10 mouse cellular contexts compared by ENCODE assay signal in the genomic region with DNA sequence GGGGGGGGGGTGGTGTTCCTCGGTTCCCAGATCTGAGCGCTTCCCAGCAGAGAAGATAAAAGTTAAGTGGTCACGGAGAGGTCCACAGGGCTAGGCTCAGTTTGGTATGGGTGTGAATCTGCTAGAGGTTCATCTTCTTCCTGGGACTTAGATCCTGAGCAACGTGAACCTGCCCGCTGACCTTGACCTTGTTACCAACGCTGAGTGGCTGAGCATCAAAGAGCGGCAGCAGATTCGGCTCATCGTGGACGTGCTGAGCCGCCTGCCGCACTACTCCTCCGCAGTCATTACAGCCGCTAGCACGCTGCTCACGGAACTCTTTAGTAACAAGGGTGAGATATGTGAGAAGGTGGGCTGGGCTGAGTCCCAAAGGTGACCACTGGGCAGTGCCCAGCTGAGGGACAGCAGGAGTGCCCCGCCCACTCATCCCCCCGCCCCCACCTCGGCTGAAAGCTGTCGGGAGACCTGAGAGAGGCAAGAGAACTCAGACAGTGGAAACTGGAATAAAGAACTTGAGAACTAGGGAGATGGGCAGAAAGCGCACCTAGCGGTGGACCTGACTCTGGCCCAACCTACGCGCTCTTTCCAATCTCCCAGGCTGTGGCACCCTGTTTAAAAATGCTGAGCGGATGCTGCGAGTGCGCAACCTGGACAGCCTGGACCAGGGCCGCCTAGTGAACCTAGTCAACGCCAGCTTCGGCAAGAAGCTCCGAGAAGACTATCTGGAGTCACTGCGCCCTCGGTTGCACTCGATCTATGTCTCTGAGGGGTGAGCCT. TPM values are rescaled to one million over a fixed set of nuclear protein-coding genes. Genes with fewer than 3 reads are reported as not detected.
A peak's percentile ranks its signal among the peaks of the same experiment; 100 is the strongest.
DNase-seq lines count a peak whose midpoint lies in the region; ATAC-seq lines count a peak whose summit lies in the region.
"Had no signal": no experiment of that assay in that cellular context is flagged by ENCODE, and none has a peak within 500 bp of the region (broad histone marks: within the 10 kb centered on the region; RNA-seq: fewer than 3 reads in every experiment).

No protein-coding gene starts in this region.

- ATAC-seq in kidney, embryonic 14.5 days (ENCODE audit: low FRiP score, low TSS enrichment) = no peak
- no peak for ATAC-seq in hindbrain, embryonic 12.5 days (ENCODE audit: low FRiP score)
- no peak for ATAC-seq in liver, embryonic 16.5 days (ENCODE audit: low read depth)

- H3K4me2 ChIP-seq in kidney, embryonic 14.5 days (replicated peaks; ENCODE audit: low read depth, low read length) = peak overlapping the region; percentile 13
- H3K4me2 ChIP-seq in hindbrain, embryonic 12.5 days (replicated peaks) = peak overlapping the region; percentile 15; the same call in 1 of the 2 replicates
- peak overlapping the region; percentile 80 for H3K4me2 ChIP-seq in liver, embryonic 16.5 days (ENCODE audit: low read depth, low read length)
- H3K4me2 ChIP-seq: neural tube, embryonic 12.5 days had no signal

- no peak for DNase-seq in kidney, postnatal 25 days
- peak; percentile 8 for DNase-seq in brain, adult 2 months (ENCODE audit: low read depth, low spot score)
- no peak for DNase-seq in frontal cortex, postnatal 25 days (ENCODE audit: low spot score in 2 of 2)
- DNase-seq in frontal cortex, postnatal 10 days (ENCODE audit: low spot score in 2 of 2) = no peak
- no peak for DNase-seq in lung, postnatal 14 days
- DNase-seq: kidney, postnatal 10 days had no signal

- WGBS in kidney, embryonic 14.5 days = 10% methylated on average over 34 of the region's 34 CpGs
- WGBS in hindbrain, embryonic 12.5 days = 16% methylated on average over 34 of the region's 34 CpGs
- WGBS in liver, embryonic 16.5 days (ENCODE audit: insufficient replicate concordance) = 21% methylated on average over 34 of the region's 34 CpGs

- peaks cover under 1% of the 10 kb centered on the region for H3K36me3 ChIP-seq in kidney, embryonic 14.5 days (ENCODE audit: control insufficient read depth, insufficient read depth, low read length)
- no peaks in the 10 kb centered on the region for H3K36me3 ChIP-seq in hindbrain, embryonic 12.5 days
- H3K36me3 ChIP-seq in liver, embryonic 16.5 days (ENCODE audit: control insufficient read depth, insufficient read depth) = no peaks in the 10 kb centered on the region

- peak overlapping the region; percentile 9 for H3K4me3 ChIP-seq in kidney, embryonic 14.5 days (ENCODE audit: low read length)
- 0 out of 2 replicates have a peak overlapping the region, but pooled peaks have one; percentile 7 for H3K4me3 ChIP-seq in hindbrain, embryonic 12.5 days
- H3K4me3 ChIP-seq in liver, embryonic 16.5 days (ENCODE audit: low read depth, low read length) = peak overlapping the region; percentile 65
- H3K4me3 ChIP-seq: neural tube, embryonic 12.5 days had no signal

- no peaks in the 10 kb centered on the region for H3K9me3 ChIP-seq in kidney, embryonic 14.5 days (ENCODE audit: control insufficient read depth, low read length)
- no peaks in the 10 kb centered on the region for H3K9me3 ChIP-seq in hindbrain, embryonic 12.5 days (replicated peaks)
- H3K9me3 ChIP-seq in liver, embryonic 16.5 days (replicated peaks; ENCODE audit: control insufficient read depth, low read length) = no peaks in the 10 kb centered on the region
- H3K9me3 ChIP-seq: neural tube, embryonic 12.5 days had no signal

- H3K27ac ChIP-seq in kidney, embryonic 14.5 days (ENCODE audit: low read depth, low read length) = no peak overlapping the region
- H3K27ac ChIP-seq in hindbrain, embryonic 12.5 days = no peak overlapping the region
- no peak overlapping the region for H3K27ac ChIP-seq in liver, embryonic 16.5 days (ENCODE audit: low read length)
- H3K27ac ChIP-seq: neural tube, embryonic 12.5 days had no signal

- peaks cover 9% of the 10 kb centered on the region for H3K4me1 ChIP-seq in kidney, embryonic 14.5 days (ENCODE audit: control insufficient read depth, insufficient read depth, low read length)
- H3K4me1 ChIP-seq in hindbrain, embryonic 12.5 days = peaks cover 19% of the 10 kb centered on the region
- H3K4me1 ChIP-seq in liver, embryonic 16.5 days (ENCODE audit: control insufficient read depth, low read depth, low read length) = peaks cover 24% of the 10 kb centered on the region

- peak overlapping the region; percentile 18; the same call in 1 of the 2 replicates for H3K9ac ChIP-seq in kidney, embryonic 14.5 days (ENCODE audit: low read depth, low read length)
- H3K9ac ChIP-seq in hindbrain, embryonic 12.5 days = no peak overlapping the region
- no peak overlapping the region for H3K9ac ChIP-seq in liver, embryonic 16.5 days (ENCODE audit: low read depth, low read length)
- H3K9ac ChIP-seq: neural tube, embryonic 12.5 days had no signal

- H3K27me3 ChIP-seq in kidney, embryonic 14.5 days (ENCODE audit: control insufficient read depth, insufficient read depth, low read length) = peaks cover 53% of the 10 kb centered on the region
- H3K27me3 ChIP-seq in hindbrain, embryonic 12.5 days = peaks cover 75% of the 10 kb centered on the region
- H3K27me3 ChIP-seq in liver, embryonic 16.5 days (ENCODE audit: control insufficient read depth, insufficient read depth, low read depth, low read length) = peaks cover 43% of the 10 kb centered on the region

RNA-seq across cellular contexts. Expression of gene Nags, which starts 2.1 kb away (rescaled TPM):
- 0.09 TPM in 1 of 2 replicates, not detected in the other for polyA plus RNA-seq in kidney, embryonic 14.5 days (2014; fragmentation: Nextera tagmentation; extraction: Ambion mirVana)
- polyA plus RNA-seq in hindbrain, embryonic 12.5 days (2016; fragmentation: Nextera tagmentation; extraction: Ambion mirVana) = 0.14 TPM in 1 of 2 replicates, not detected in the other
- 19.0 and 19.2 TPM in 2 replicates for polyA plus RNA-seq in liver, embryonic 16.5 days (2015; fragmentation: Nextera tagmentation; extraction: Ambion mirVana)
- polyA plus RNA-seq: neural tube, embryonic 12.5 days had no signal

RNA-seq across cellular contexts. Expression of gene Tmem101, which starts 8.8 kb away (rescaled TPM):
- 26.5 and 28.2 TPM in 2 replicates for polyA plus RNA-seq in kidney, embryonic 14.5 days (2014; fragmentation: Nextera tagmentation; extraction: Ambion mirVana)
- polyA plus RNA-seq in hindbrain, embryonic 12.5 days (2016; fragmentation: Nextera tagmentation; extraction: Ambion mirVana) = 37.9 and 40.4 TPM in 2 replicates
- 9.0 and 9.9 TPM in 2 replicates for polyA plus RNA-seq in liver, embryonic 16.5 days (2015; fragmentation: Nextera tagmentation; extraction: Ambion mirVana)

RNA-seq across cellular contexts. Expression of gene Lsm12, which starts 37.7 kb away (rescaled TPM):
- 93.9 and 106 TPM in 2 replicates for polyA plus RNA-seq in kidney, embryonic 14.5 days (2014; fragmentation: Nextera tagmentation; extraction: Ambion mirVana)
- polyA plus RNA-seq in hindbrain, embryonic 12.5 days (2016; fragmentation: Nextera tagmentation; extraction: Ambion mirVana) = 114 TPM in 2 replicates
- 51.2 and 52.5 TPM in 2 replicates for polyA plus RNA-seq in liver, embryonic 16.5 days (2015; fragmentation: Nextera tagmentation; extraction: Ambion mirVana)

RNA-seq across cellular contexts. Expression of gene Pyy, which starts 39.8 kb away (rescaled TPM):
- not detected in 2 replicates for polyA plus RNA-seq in kidney, embryonic 14.5 days (2014; fragmentation: Nextera tagmentation; extraction: Ambion mirVana)
- polyA plus RNA-seq in hindbrain, embryonic 12.5 days (2016; fragmentation: Nextera tagmentation; extraction: Ambion mirVana) = 3.3 and 5.5 TPM in 2 replicates
- polyA plus RNA-seq in liver, embryonic 16.5 days (2015; fragmentation: Nextera tagmentation; extraction: Ambion mirVana) = 1.1 TPM in 1 of 2 replicates, not detected in the other
- polyA plus RNA-seq: neural tube, embryonic 12.5 days had no signal

RNA-seq across cellular contexts. Expression of gene G6pc3, which starts 42.0 kb away (rescaled TPM):
- 42.5 and 50.6 TPM in 2 replicates for polyA plus RNA-seq in kidney, embryonic 14.5 days (2014; fragmentation: Nextera tagmentation; extraction: Ambion mirVana)
- 26.8 and 27.0 TPM in 2 replicates for polyA plus RNA-seq in hindbrain, embryonic 12.5 days (2016; fragmentation: Nextera tagmentation; extraction: Ambion mirVana)
- 7.7 and 8.2 TPM in 2 replicates for polyA plus RNA-seq in liver, embryonic 16.5 days (2015; fragmentation: Nextera tagmentation; extraction: Ambion mirVana)

Comparison
In these comparisons a context has a peak if more than half of its experiments do, and no peak if none do; other contexts are left out.
1. H3K4me2 ChIP-seq: peak in every context shown above with its lines; median percentile 80 in liver, embryonic 16.5 days; 15 in hindbrain, embryonic 12.5 days; 13 in kidney, embryonic 14.5 days.
2. H3K4me3 ChIP-seq: peak in every context shown above with its lines; median percentile 65 in liver, embryonic 16.5 days; 9 in kidney, embryonic 14.5 days; 7 in hindbrain, embryonic 12.5 days.
3. RNA of gene Nags, which starts 2.1 kb away (polyA plus RNA-seq): 19.0 to 19.2 TPM in liver, embryonic 16.5 days; 0.14 TPM in hindbrain, embryonic 12.5 days and 0.09 TPM in kidney, embryonic 14.5 days; every median in the first group is over 10 times any median in the second.